Mouse (Mus musculus) G1E (cell line): ENCODE measurements at regions not wholly inside any gene's neighbourhood (a gene's known extent, or its start where the extent isn't known, plus 50 kb on each side); places are given as distances from the start of the nearest gene placed in this dataset.

Source experiments
- GATA1 ChIP-seq: IDR thresholded peaks from 2 replicates; pipeline ENCODE4 v1.6.1; 2012; ENCODE audit warnings: borderline replicate concordance, low read length, inconsistent platforms, mixed read lengths
- TAL1 ChIP-seq: conservative IDR thresholded peaks from 2 replicates; pipeline ENCODE4 v1.6.1; 2012; ENCODE audit warnings: low read depth, low read length, inconsistent platforms, mixed read lengths

DNA sequence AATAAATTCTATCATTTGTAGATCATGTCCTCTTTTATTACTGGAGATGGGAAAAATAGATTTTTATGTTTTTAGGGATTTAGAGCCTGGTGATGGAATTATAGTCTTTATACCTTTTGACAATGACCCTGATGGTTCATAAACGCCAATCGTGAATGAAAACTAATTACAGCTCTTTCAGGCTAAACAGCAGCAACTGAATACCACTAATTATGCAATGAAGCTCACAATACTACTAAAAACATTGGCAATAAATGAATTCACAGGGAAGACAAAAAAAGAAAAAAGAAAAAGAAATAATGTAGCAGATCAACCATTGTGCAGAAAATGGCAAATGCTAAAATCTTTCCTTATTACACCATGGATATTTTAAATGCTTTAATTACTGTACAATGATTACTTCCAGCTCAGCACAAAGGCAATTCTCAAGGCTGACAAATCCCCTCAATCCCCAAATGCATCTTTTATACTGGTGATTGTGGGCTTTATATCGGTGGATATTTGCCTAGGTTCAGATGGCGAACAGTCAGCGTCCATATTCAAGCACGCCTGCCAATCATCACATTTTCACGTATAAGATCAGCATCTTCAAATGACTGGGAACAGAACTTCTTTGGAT, 191.2 kb upstream of the Slc7a11 start:
- TF ChIP-seq GATA1, result no peak
- TF ChIP-seq TAL1, result no peak
